Mouse (Mus musculus) liver, embryonic 14.5 days (tissue): ENCODE results near the gene Gdf5.

Experiments
- CTCF ChIP-seq: IDR thresholded peaks from 2 replicates; pipeline ENCODE4 v1.5.1; 2016; ENCODE audit warnings: antibody characterized with exemption, low read depth, control low read depth
- EP300 ChIP-seq: IDR thresholded peaks from 2 replicates; pipeline ENCODE4 v1.6.1; 2016; ENCODE audit warnings: antibody characterized with exemption, low read depth

GRCm38 (mm10) chr2:155914684-155915083 lies 30.5 kb downstream of the Gdf5 start:
- TF ChIP-seq CTCF (no peak), EP300 (no peak)
